ENCODE assay signal across 10 mouse cellular contexts in the genomic region with DNA sequence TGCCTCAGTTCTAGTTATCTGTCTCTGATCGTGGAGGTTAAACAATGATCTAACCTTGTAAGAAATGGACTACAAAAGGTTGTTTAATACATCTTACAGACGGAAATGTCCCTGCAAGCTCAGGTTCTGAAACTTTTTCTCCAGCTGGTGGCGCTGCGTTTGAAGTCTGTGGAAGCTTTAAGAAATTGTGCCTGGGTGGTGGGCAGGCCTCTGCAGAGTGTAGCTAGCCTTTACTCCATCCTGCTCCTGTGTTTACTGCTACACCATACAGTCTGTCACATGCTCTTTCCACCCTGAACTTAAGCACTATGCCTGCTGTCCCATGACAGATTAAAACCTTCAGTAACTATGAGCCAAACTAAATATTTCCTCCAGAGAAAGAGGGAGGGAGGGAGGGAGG. TPM values are rescaled to one million over a fixed set of nuclear protein-coding genes. Genes with fewer than 3 reads are reported as not detected.
DNase-seq lines count a peak whose midpoint lies in the region; ATAC-seq and TF ChIP-seq lines count a peak whose summit lies in the region.
"Had no signal": no experiment of that assay in that cellular context is flagged by ENCODE, and none has a peak within 500 bp of the region (broad histone marks: within the 10 kb centered on the region; RNA-seq: fewer than 3 reads in every experiment).

No protein-coding gene starts in this region.

- no peak for TF ChIP-seq POLR2A in small intestine, adult 2 months (IDR thresholded peaks at IDR 0.05; ENCODE audit: low read depth, low read length)

- no peaks in the 10 kb centered on the region for H3K9me3 ChIP-seq in liver, postnatal 0 days (ENCODE audit: low read length)
- no peaks in the 10 kb centered on the region for H3K9me3 ChIP-seq in liver, embryonic 11.5 days (ENCODE audit: control insufficient read depth, low read length)

- no peak for TF ChIP-seq EP300 in liver, postnatal 0 days (IDR thresholded peaks at IDR 0.05; ENCODE audit: low read depth)

- ATAC-seq in liver, postnatal 0 days, result no peak
- ATAC-seq in liver, embryonic 11.5 days (replicated peaks; ENCODE audit: low FRiP score), result no peak
- ATAC-seq in megakaryocyte-erythroid progenitor cell, adult 5-6 weeks (replicated peaks; ENCODE audit: low FRiP score, low TSS enrichment, poor library complexity, severe bottlenecking), result no peak

- H3K27me3 ChIP-seq in liver, postnatal 0 days (ENCODE audit: insufficient read depth, low read length), result no peaks in the 10 kb centered on the region
- no peaks in the 10 kb centered on the region for H3K27me3 ChIP-seq in liver, embryonic 11.5 days (replicated peaks; ENCODE audit: control insufficient read depth, insufficient read depth, low read length)
- no peaks in the 10 kb centered on the region for H3K27me3 ChIP-seq in small intestine, adult 2 months (ENCODE audit: control insufficient read depth, insufficient read depth, low read length)

- H3K9ac ChIP-seq in liver, postnatal 0 days (replicated peaks), result no peak overlapping the region
- H3K9ac ChIP-seq in liver, embryonic 11.5 days (ENCODE audit: low read depth, low read length), result no peak overlapping the region

- H3K27ac ChIP-seq in liver, postnatal 0 days (ENCODE audit: low read depth), result no peak overlapping the region
- no peak overlapping the region for H3K27ac ChIP-seq in liver, embryonic 11.5 days (ENCODE audit: low read depth, low read length)
- H3K27ac ChIP-seq in small intestine, adult 2 months (ENCODE audit: insufficient read depth, low read depth, low read length), result no peak overlapping the region

- peak; percentile 14; the same call in 1 of the 2 replicates for TF ChIP-seq CTCF in liver, postnatal 0 days (IDR thresholded peaks at IDR 0.05; ENCODE audit: low read depth)
- TF ChIP-seq CTCF in small intestine, adult 2 months (IDR thresholded peaks at IDR 0.05; ENCODE audit: extremely low read depth, insufficient read length, insufficient replicate concordance, low read depth, low read length), result peak; percentile 44; the same call in 1 of the 2 replicates

- no peak overlapping the region; the same call in 1 of the 2 replicates for H3K4me2 ChIP-seq in liver, postnatal 0 days (ENCODE audit: low read depth, low read length)
- H3K4me2 ChIP-seq in liver, embryonic 11.5 days, result no peak overlapping the region

- no peaks in the 10 kb centered on the region for H3K4me1 ChIP-seq in liver, postnatal 0 days (ENCODE audit: insufficient read depth)
- no peaks in the 10 kb centered on the region for H3K4me1 ChIP-seq in liver, embryonic 11.5 days (replicated peaks; ENCODE audit: control insufficient read depth, insufficient read depth, low read length)
- H3K4me1 ChIP-seq in small intestine, adult 2 months (ENCODE audit: control insufficient read depth, insufficient read depth, insufficient read length, low read length), result peaks cover 3% of the 10 kb centered on the region; the same call in 1 of the 2 replicates

- H3K4me3 ChIP-seq in liver, postnatal 0 days (ENCODE audit: low read depth, low read length), result no peak overlapping the region
- H3K4me3 ChIP-seq in liver, embryonic 11.5 days (ENCODE audit: low read depth, low read length), result no peak overlapping the region
- peak overlapping the region; percentile 43 for H3K4me3 ChIP-seq in small intestine, adult 2 months (ENCODE audit: low read depth, low read length)

- DNase-seq in liver, postnatal 0 days, result peak; percentile 22
- no peak for DNase-seq in liver, embryonic 11.5 days (ENCODE audit: low spot score)
- peak; percentile 28 for DNase-seq in embryo, embryonic 10.5 days (ENCODE audit: low spot score)
- DNase-seq in kidney, adult 9 months, result peak; percentile 52
- no peak for DNase-seq in liver
- DNase-seq in spleen, postnatal 4 days (ENCODE audit: low spot score in 2 of 2), result no peak
- DNase-seq: gastrocnemius, postnatal 36 days; right cerebral cortex, postnatal 25 days had no signal

- 54% methylated on average over 4 of the region's 4 CpGs for WGBS in liver, postnatal 0 days (ENCODE audit: insufficient replicate concordance)
- 75% methylated on average over 4 of the region's 4 CpGs for WGBS in liver, embryonic 11.5 days
- 25% methylated on average over 4 of the region's 4 CpGs for WGBS in small intestine, adult 2 months

- no peaks in the 10 kb centered on the region for H3K36me3 ChIP-seq in liver, postnatal 0 days (replicated peaks; ENCODE audit: insufficient read depth, low read length)
- no peaks in the 10 kb centered on the region for H3K36me3 ChIP-seq in liver, embryonic 11.5 days (ENCODE audit: control insufficient read depth, insufficient read depth, low read length)
- no peaks in the 10 kb centered on the region for H3K36me3 ChIP-seq in small intestine, adult 2 months (ENCODE audit: control insufficient read depth, insufficient read depth, low read length)

RNA-seq across cellular contexts. Expression of gene Frk, which starts 1.9 kb away (rescaled TPM):
- 0.83 and 0.99 TPM in 2 replicates for polyA plus RNA-seq in liver, postnatal 0 days (2015; fragmentation: Nextera tagmentation; extraction: Ambion mirVana)
- polyA plus RNA-seq in liver, embryonic 11.5 days (2014; fragmentation: Nextera tagmentation; extraction: Ambion mirVana), result 2.6 and 3.7 TPM in 2 replicates
- 11.5 and 13.0 TPM in 2 replicates for polyA plus RNA-seq in small intestine, adult 2 months (2012; rRNA removed)
- not detected in 2 replicates for total RNA-seq in megakaryocyte-erythroid progenitor cell, adult 5-6 weeks (2014; fragmentation: Nextera tagmentation)
- not detected in 2 replicates for total RNA-seq in megakaryocyte-erythroid progenitor cell, adult 5-6 weeks (2017)

Comparison
In these comparisons a context has a peak if more than half of its experiments do, and no peak if none do; other contexts are left out.
1. DNase-seq: peak in liver, postnatal 0 days (single experiment), embryo, embryonic 10.5 days (single experiment) and kidney, adult 9 months (single experiment); none in liver, embryonic 11.5 days (single experiment), liver (single experiment) and spleen, postnatal 4 days (0 of 2).